Mouse (Mus musculus) layer of hippocampus, adult 2 months (tissue): ENCODE measurements around the gene Bcl2l10. TPM values are rescaled to one million over a fixed set of nuclear protein-coding genes. Genes with fewer than 3 reads are reported as not detected.
"Not testable (repeated sequence)": the region's sequence is repeated elsewhere in the genome, so short reads cannot be mapped to it uniquely, and the experiment has no call there.

Experiments
- DNase-seq, 2 experiments: peaks; one replicate each; pipeline ENCODE4 v3.0.0; 2022; ENCODE audit warnings: low spot score in 2 of 2
- H3K27ac ChIP-seq: fragments of 200-600 bp; 2 replicates; pipeline ENCODE4 v1.8.1; 2022
- H3K4me3 ChIP-seq: fragments of 200-600 bp; 2 replicates; pipeline ENCODE4 v1.8.1; 2022; ENCODE audit warnings: mild to moderate bottlenecking
- CTCF ChIP-seq: fragments of 200-600 bp; conservative IDR thresholded peaks from 2 replicates; pipeline ENCODE4 v1.8.1; 2022; ENCODE audit warnings: antibody characterized with exemption, mild to moderate bottlenecking, moderate library complexity
- total RNA-seq, 2 experiments: library from RNA; stranded (reverse); gene quantifications; 2 replicates each; pipeline ENCODE4 v1.2.3; 2021

The Bcl2l10 gene
- total RNA-seq, 2 experiments from 2014 or later = not detected

- Histone ChIP-seq H3K27ac (no peak overlapping the region), H3K4me3 (no peak overlapping the region)
- DNase-seq = peak; percentile 41 to 70
- TF ChIP-seq CTCF = no peak
These were observed 9.6 kb downstream of the Bcl2l10 start for GRCm38 (mm10) chr9:75357087-75357654.

GRCm38 (mm10) chr9:75361699-75362098 lies 14.1 kb downstream of the Bcl2l10 start:
- peak; percentile 93 for TF ChIP-seq CTCF

GRCm38 (mm10) chr9:75362201-75362600 lies 14.6 kb downstream of the Bcl2l10 start:
- TF ChIP-seq CTCF = no peak
- Histone ChIP-seq H3K4me3 (no peak overlapping the region), H3K27ac (no peak overlapping the region)
- DNase-seq = no peak

More at GRCm38 (mm10) chr9:75361699-75362098, 14.1 kb downstream of the Bcl2l10 start:
- Histone ChIP-seq H3K4me3 (no peak overlapping the region), H3K27ac (no peak overlapping the region)
- peak in 1 of 2 experiments; percentile 72 for DNase-seq

GRCm38 (mm10) chr9:75363001-75363400 lies 15.4 kb downstream of the Bcl2l10 start:
- no peak for DNase-seq
- no peak overlapping the region for H3K27ac ChIP-seq
- H3K4me3 ChIP-seq = no peak overlapping the region
- no peak for TF ChIP-seq CTCF

GRCm38 (mm10) chr9:75363702-75364101 lies 16.1 kb downstream of the Bcl2l10 start:
- H3K27ac ChIP-seq, H3K4me3 ChIP-seq, DNase-seq: not testable (repeated sequence)

GRCm38 (mm10) chr9:75365195-75365594 lies 17.6 kb downstream of the Bcl2l10 start:
- Histone ChIP-seq H3K4me3 (no peak overlapping the region), H3K27ac (no peak overlapping the region)
- TF ChIP-seq CTCF = no peak
- DNase-seq = no peak

- TF ChIP-seq CTCF = no peak
- no peak overlapping the region for H3K27ac ChIP-seq
- DNase-seq = no peak
- no peak overlapping the region for H3K4me3 ChIP-seq
These were observed 18.6 kb downstream of the Bcl2l10 start for GRCm38 (mm10) chr9:75366191-75366590.

- TF ChIP-seq CTCF = no peak
- no peak for DNase-seq
- H3K4me3 ChIP-seq = no peak overlapping the region
- H3K27ac ChIP-seq = no peak overlapping the region
These were observed 21.2 kb downstream of the Bcl2l10 start for GRCm38 (mm10) chr9:75368779-75369178.

GRCm38 (mm10) chr9:75375606-75376005 lies 28.0 kb downstream of the Bcl2l10 start:
- DNase-seq = no peak
- Histone ChIP-seq H3K4me3 (no peak overlapping the region), H3K27ac (no peak overlapping the region)
- no peak for TF ChIP-seq CTCF

GRCm38 (mm10) chr9:75376428-75376827 lies 28.9 kb downstream of the Bcl2l10 start:
- Histone ChIP-seq H3K4me3 (no peak overlapping the region), H3K27ac (no peak overlapping the region)
- TF ChIP-seq CTCF = no peak
- no peak for DNase-seq

- no peak overlapping the region for H3K27ac ChIP-seq
- no peak for TF ChIP-seq CTCF
- no peak for DNase-seq
- no peak overlapping the region for H3K4me3 ChIP-seq
These were observed 31.2 kb downstream of the Bcl2l10 start for GRCm38 (mm10) chr9:75378774-75379173.

- DNase-seq = no peak
- TF ChIP-seq CTCF = no peak
- Histone ChIP-seq H3K4me3 (no peak overlapping the region), H3K27ac (no peak overlapping the region)
These were observed 35.3 kb downstream of the Bcl2l10 start for GRCm38 (mm10) chr9:75382825-75383224.

GRCm38 (mm10) chr9:75383785-75384184 lies 36.2 kb downstream of the Bcl2l10 start:
- DNase-seq = no peak
- Histone ChIP-seq H3K4me3 (no peak overlapping the region), H3K27ac (no peak overlapping the region)
- TF ChIP-seq CTCF = peak; percentile 56

- no peak for DNase-seq
- TF ChIP-seq CTCF = no peak
- Histone ChIP-seq H3K27ac (no peak overlapping the region), H3K4me3 (no peak overlapping the region)
These were observed 36.9 kb downstream of the Bcl2l10 start for GRCm38 (mm10) chr9:75384337-75384962.
